Mouse (Mus musculus) right cerebral cortex, postnatal 4 days (tissue): ENCODE results near the gene Gm7945.
"Not testable (repeated sequence)": the region's sequence is repeated elsewhere in the genome, so short reads cannot be mapped to it uniquely, and the experiment has no call there.

Experiments
- DNase-seq: peaks from one replicate; pipeline ENCODE4 v3.0.0-alpha.2; 2022

Gm7945 gene

GRCm38 (mm10) chr14:41386279-41386678 lies at the start of gene Gm7945:
Gene Gm7945 (minus strand): TSS chr14:41386379.
- not testable (repeated sequence) for DNase-seq

GRCm38 (mm10) chr14:41425393-41426075 lies 39.4 kb upstream of the Gm7945 start:
- DNase-seq: peak; percentile 1

- not testable (repeated sequence) for DNase-seq
Measured at GRCm38 (mm10) chr14:41424694-41425093, 38.5 kb upstream of the Gm7945 start.

GRCm38 (mm10) chr14:41408181-41408580 lies 22.0 kb upstream of the Gm7945 start, which contains the start of gene Gm6482:
Gene Gm6482 (minus strand): TSS chr14:41408281.
- DNase-seq: not testable (repeated sequence)

GRCm38 (mm10) chr14:41348309-41348708 lies 37.9 kb downstream of the Gm7945 start, which contains the start of gene Gm5798:
Gene Gm5798 (plus strand): TSS chr14:41348609.
- DNase-seq: not testable (repeated sequence)
